In the genomic region with DNA sequence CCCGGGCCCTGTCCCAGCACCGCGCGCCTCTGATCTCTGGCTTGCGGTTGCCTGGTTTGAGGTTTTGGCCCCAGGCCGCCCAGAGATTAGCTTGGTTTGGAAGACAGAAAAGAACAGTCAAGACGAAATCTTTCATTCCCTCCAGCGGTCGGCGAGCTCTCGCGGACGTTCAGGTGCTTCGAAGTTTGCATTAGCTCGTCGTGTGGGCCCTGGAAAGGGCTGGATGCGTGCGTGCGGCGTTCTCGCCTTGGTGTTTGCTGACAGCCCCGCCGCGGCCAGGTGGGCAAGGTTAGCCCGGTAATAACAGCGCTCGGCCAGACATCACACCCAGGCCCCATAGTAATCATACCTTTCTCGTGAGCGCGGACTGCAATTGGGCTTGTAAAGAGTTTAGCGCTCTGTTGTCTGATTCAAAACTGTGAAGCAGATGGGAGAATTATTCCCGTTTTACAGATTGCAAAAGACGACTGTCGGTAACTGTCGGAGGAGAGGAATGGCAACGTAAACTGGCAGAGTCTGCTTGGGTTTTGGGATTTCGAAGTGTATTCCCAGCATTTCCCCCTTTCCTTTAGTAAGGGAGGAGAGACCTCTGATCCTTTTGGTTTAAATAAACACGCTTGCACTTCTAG, we compare ENCODE assay signal across 9 mouse cellular contexts. TPM values are rescaled to one million over a fixed set of nuclear protein-coding genes. Genes with fewer than 3 reads are reported as not detected.
DNase-seq lines count a peak whose midpoint lies in the region; ATAC-seq and TF ChIP-seq lines count a peak whose summit lies in the region.
"Had no signal": no experiment of that assay in that cellular context is flagged by ENCODE, and none has a peak within 500 bp of the region (broad histone marks: within the 10 kb centered on the region; RNA-seq: fewer than 3 reads in every experiment).

No protein-coding gene starts in this region.

- H3K4me2 ChIP-seq in CH12.LX (ENCODE audit: insufficient read depth, low read depth, poor library complexity, severe bottlenecking) = peak overlapping the region; percentile 75
- peak overlapping the region; percentile 85 for H3K4me2 ChIP-seq in embryonic facial prominence, embryonic 12.5 days (replicated peaks)
- peak overlapping the region; percentile 82 for H3K4me2 ChIP-seq in intestine, embryonic 15.5 days (replicated peaks)
- H3K4me2 ChIP-seq in midbrain, embryonic 15.5 days = peak overlapping the region; percentile 90

- peaks cover 0 to under 1% of the 10 kb centered on the region in 2 experiments for H3K36me3 ChIP-seq in CH12.LX (replicated peaks in 1 of 2; ENCODE audit: control insufficient read depth in 1 of 2, insufficient read depth in 1 of 2, low read length in 1 of 2)
- H3K36me3 ChIP-seq in embryonic facial prominence, embryonic 12.5 days = no peaks in the 10 kb centered on the region
- no peaks in the 10 kb centered on the region for H3K36me3 ChIP-seq in intestine, embryonic 15.5 days
- H3K36me3 ChIP-seq in midbrain, embryonic 15.5 days (replicated peaks) = no peaks in the 10 kb centered on the region

- no peak for TF ChIP-seq POLR2A in CH12.LX (IDR thresholded peaks at IDR 0.05; ENCODE audit: low read depth, low read length)

- peaks cover 11% of the 10 kb centered on the region for H3K27me3 ChIP-seq in CH12.LX (replicated peaks)
- no peaks in the 10 kb centered on the region for H3K27me3 ChIP-seq in embryonic facial prominence, embryonic 12.5 days
- no peaks in the 10 kb centered on the region for H3K27me3 ChIP-seq in intestine, embryonic 15.5 days (replicated peaks)
- H3K27me3 ChIP-seq in midbrain, embryonic 15.5 days (replicated peaks) = no peaks in the 10 kb centered on the region
- H3K27me3 ChIP-seq: Patski had no signal

- no peak for TF ChIP-seq RAD21 in CH12.LX (IDR thresholded peaks at IDR 0.05; ENCODE audit: low read depth, low read length)

- H3K27ac ChIP-seq in CH12.LX (ENCODE audit: insufficient read depth, low read depth) = no peak overlapping the region
- peak overlapping the region; percentile 93 for H3K27ac ChIP-seq in embryonic facial prominence, embryonic 12.5 days
- H3K27ac ChIP-seq in intestine, embryonic 15.5 days = peak overlapping the region; percentile 93
- H3K27ac ChIP-seq in midbrain, embryonic 15.5 days = peak overlapping the region; percentile 94

- H3K9ac ChIP-seq in CH12.LX (ENCODE audit: insufficient read depth, low read depth) = peak overlapping the region; percentile 66
- H3K9ac ChIP-seq in embryonic facial prominence, embryonic 12.5 days = peak overlapping the region; percentile 93
- peak overlapping the region; percentile 65 for H3K9ac ChIP-seq in intestine, embryonic 15.5 days
- H3K9ac ChIP-seq in midbrain, embryonic 15.5 days = peak overlapping the region; percentile 96

- H3K4me1 ChIP-seq in CH12.LX (ENCODE audit: control insufficient read depth in 1 of 2, insufficient read depth in 2 of 2) = peaks cover 4 to 38% of the 10 kb centered on the region in 2 experiments; a peak in 3 of 4 replicates
- peaks cover 13% of the 10 kb centered on the region for H3K4me1 ChIP-seq in embryonic facial prominence, embryonic 12.5 days
- peaks cover 8% of the 10 kb centered on the region; the same call in 1 of the 2 replicates for H3K4me1 ChIP-seq in intestine, embryonic 15.5 days (replicated peaks)
- H3K4me1 ChIP-seq in midbrain, embryonic 15.5 days = peaks cover 29% of the 10 kb centered on the region

- dilution Hi-C loops in CH12.LX (cut with MboI; ENCODE audit: extremely low pct_ligation_motif_present, extremely low pct_unique_long_range_greater_than_20kb, low sequenced_read_pairs) = no loop called here

- peak overlapping the region; percentile 74 to 87 (median 79) for H3K4me3 ChIP-seq in CH12.LX (replicated peaks in 1 of 3; ENCODE audit: low read depth in 2 of 3, low read length in 2 of 3, poor library complexity in 1 of 3)
- H3K4me3 ChIP-seq in embryonic facial prominence, embryonic 12.5 days = peak overlapping the region; percentile 98
- H3K4me3 ChIP-seq in intestine, embryonic 15.5 days (replicated peaks) = peak overlapping the region; percentile 98
- peak overlapping the region; percentile 95 for H3K4me3 ChIP-seq in midbrain, embryonic 15.5 days

- peak; percentile 32 for DNase-seq in heart, adult 8-10 months (ENCODE audit: low spot score)
- DNase-seq in heart, postnatal 4 days = no peak
- DNase-seq in CH12.LX (ENCODE audit: extremely low read depth) = peak; percentile 49
- DNase-seq in thymus, postnatal 10 days (ENCODE audit: low spot score in 2 of 2) = no peak
- DNase-seq in gastrocnemius, adult 18-20 months (ENCODE audit: low spot score) = no peak

- no peak for TF ChIP-seq CTCF in CH12.LX (conservative IDR thresholded peaks at IDR 0.05 in 1 of 2, IDR thresholded peaks at IDR 0.05 in 1 of 2; ENCODE audit: low read depth in 2 of 2, low read length in 2 of 2)

- under 1% methylated on average over 38 of the region's 38 CpGs for WGBS in embryonic facial prominence, embryonic 12.5 days
- WGBS in intestine, embryonic 15.5 days = under 1% methylated on average over 38 of the region's 38 CpGs
- under 1% methylated on average over 38 of the region's 38 CpGs for WGBS in midbrain, embryonic 15.5 days

- peak; percentile 49 for ATAC-seq in embryonic facial prominence, embryonic 12.5 days (ENCODE audit: insufficient number of reproducible peaks, insufficient read depth, low FRiP score, low TSS enrichment)
- ATAC-seq in intestine, embryonic 15.5 days = peak; percentile 55
- peak; percentile 68 for ATAC-seq in midbrain, embryonic 15.5 days (replicated peaks)

- H3K9me3 ChIP-seq in CH12.LX (replicated peaks; ENCODE audit: low read length) = no peaks in the 10 kb centered on the region
- H3K9me3 ChIP-seq in embryonic facial prominence, embryonic 12.5 days = no peaks in the 10 kb centered on the region
- H3K9me3 ChIP-seq in intestine, embryonic 15.5 days = no peaks in the 10 kb centered on the region
- H3K9me3 ChIP-seq in midbrain, embryonic 15.5 days = no peaks in the 10 kb centered on the region

- in situ Hi-C loops in CH12.LX (cut with MboI; ENCODE audit: low pct_ligation_motif_present, low pct_unique_long_range_greater_than_20kb, low sequenced_read_pairs) = no loop called here

- TF ChIP-seq EP300 in CH12.LX (IDR thresholded peaks at IDR 0.05; ENCODE audit: low read length) = no peak

- H3K79me2 ChIP-seq in CH12.LX (replicated peaks; ENCODE audit: control insufficient read depth, extremely low read depth, insufficient read depth, poor library complexity, severe bottlenecking) = peaks cover 15% of the 10 kb centered on the region

TF ChIP-seq in CH12.LX, 34 proteins besides CTCF, POLR2A, EP300 and RAD21:
- TF ChIP-seq TCF12 (IDR thresholded peaks at IDR 0.05; ENCODE audit: low read depth, low read length) (no peak), MAX (IDR thresholded peaks at IDR 0.05; ENCODE audit: low read length) (peak; percentile 34; the same call in 1 of the 2 replicates), CHD2 (IDR thresholded peaks at IDR 0.05; ENCODE audit: low read length) (no peak)

RNA-seq across cellular contexts. Expression of gene Pik3c2a, which starts 0.6 kb away (rescaled TPM):
- 10 to 100 TPM; 12.9 to 15.6 (median 14.1) TPM for total RNA-seq in heart, adult 8-10 months (2022)
- total RNA-seq in heart, postnatal 4 days (2021) = 10 to 100 TPM; 25.2 to 26.0 TPM
- total RNA-seq in CH12.LX (2012; rRNA removed) (13.9 and 14.3 TPM in 2 replicates), CH12.LX (2014; rRNA removed) (35.3 and 42.4 TPM in 2 replicates)
- 9.2 and 10.9 TPM in 2 replicates for polyA plus RNA-seq in CH12.LX (2012; ENCODE audit: insufficient read length, low read depth)
- 35.4 and 40.4 TPM in 2 replicates for polyA plus RNA-seq in embryonic facial prominence, embryonic 12.5 days (2016; fragmentation: Nextera tagmentation; extraction: Ambion mirVana)
- polyA plus RNA-seq in intestine, embryonic 15.5 days (2015; fragmentation: Nextera tagmentation; extraction: Ambion mirVana) = 22.3 and 24.5 TPM in 2 replicates
- polyA plus RNA-seq in midbrain, embryonic 15.5 days (2015; fragmentation: Nextera tagmentation; extraction: Ambion mirVana) = 16.8 and 17.9 TPM in 2 replicates
- 1 to 10 TPM; 7.4 to 8.4 TPM for total RNA-seq in gastrocnemius, adult 18-20 months (2021)

Comparison
In these comparisons a context has a peak if more than half of its experiments do, and no peak if none do; other contexts are left out.
1. DNase-seq: peak in heart, adult 8-10 months (single experiment) and CH12.LX (single experiment); none in heart, postnatal 4 days (single experiment), thymus, postnatal 10 days (0 of 2) and gastrocnemius, adult 18-20 months (single experiment).
2. Peak in every context shown above with its lines, with median percentiles within 50 percentile points of each other: H3K4me2 ChIP-seq, H3K4me3 ChIP-seq, H3K9ac ChIP-seq and ATAC-seq.